Mouse (Mus musculus) ES-E14 (cell line): ENCODE results near the gene Gm49601.

Experiments used
- CHD2 ChIP-seq: IDR thresholded peaks from 2 replicates; pipeline ENCODE4 v1.6.1; 2014; ENCODE audit warnings: mild to moderate bottlenecking, low read depth, low read length, inconsistent platforms
- HCFC1 ChIP-seq: IDR thresholded peaks from 2 replicates; pipeline ENCODE4 v1.6.1; 2012; ENCODE audit warnings: low read length, inconsistent platforms, borderline replicate concordance; ENCODE audit not compliant: insufficient read depth
- MAFK ChIP-seq: IDR thresholded peaks from 2 replicates; pipeline ENCODE4 v1.6.1; 2014; ENCODE audit warnings: mild to moderate bottlenecking, low read depth, low read length, inconsistent platforms; ENCODE audit not compliant: insufficient read depth
- ZC3H11A ChIP-seq: IDR thresholded peaks from 2 replicates; pipeline ENCODE4 v1.6.1; 2012; ENCODE audit warnings: low read depth, mild to moderate bottlenecking, inconsistent platforms, low read length, borderline replicate concordance
- ZNF384 ChIP-seq: IDR thresholded peaks from 2 replicates; pipeline ENCODE4 v1.6.1; 2012; ENCODE audit warnings: low read depth, low read length, inconsistent platforms

DNA sequence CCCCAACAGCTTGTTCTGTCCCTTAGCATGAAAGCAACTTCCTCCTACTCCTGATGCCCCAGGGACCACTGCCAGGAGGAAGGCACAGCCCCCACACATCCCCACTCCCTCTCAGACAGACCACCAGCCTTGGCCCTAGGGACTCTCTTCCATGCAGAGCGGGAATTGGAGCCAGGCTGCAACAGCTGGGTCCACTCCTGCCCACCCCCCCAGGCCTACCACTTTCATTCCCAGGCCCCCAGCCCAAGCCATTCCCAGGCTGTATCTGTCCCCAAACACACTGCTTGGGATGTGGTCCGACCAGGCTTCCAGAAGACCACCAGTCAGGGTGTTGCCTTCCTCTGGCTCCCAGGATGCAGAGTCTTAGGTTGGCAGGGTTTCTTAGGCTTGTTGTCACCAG is 17.1 kb downstream of the Gm49601 start:
- no peak for TF ChIP-seq ZNF384
- TF ChIP-seq HCFC1: no peak
- no peak for TF ChIP-seq MAFK
- no peak for TF ChIP-seq ZC3H11A
- TF ChIP-seq CHD2: no peak
